Mouse (Mus musculus): ENCODE data around the gene Fbln7.

Fbln7 gene

GRCm38 (mm10) chr2:128862636-128863035 is at the start of gene Fbln7:
TSS of gene Fbln7 (plus strand) at chr2:128862981.
- no peak for DNase-seq

- DNase-seq = no peak
These were observed 46.5 kb upstream of the Fbln7 start for GRCm38 (mm10) chr2:128816311-128816710.

- no peak for DNase-seq
These were observed 45.9 kb upstream of the Fbln7 start for GRCm38 (mm10) chr2:128816916-128817315.

- DNase-seq = no peak
These were observed 45.4 kb upstream of the Fbln7 start for GRCm38 (mm10) chr2:128817387-128817785.

GRCm38 (mm10) chr2:128817786-128818681 is 44.7 kb upstream of the Fbln7 start, which contains the start of gene Tmem87b:
TSS of gene Tmem87b (plus strand) at chr2:128818118.
- DNase-seq = peak; percentile 94

- peak; percentile 26 for DNase-seq
These were observed 43.7 kb upstream of the Fbln7 start for GRCm38 (mm10) chr2:128818956-128819643.

GRCm38 (mm10) chr2:128820631-128821030 is 42.1 kb upstream of the Fbln7 start:
- DNase-seq = no peak

GRCm38 (mm10) chr2:128823893-128824292 is 38.9 kb upstream of the Fbln7 start:
- DNase-seq = no peak

GRCm38 (mm10) chr2:128827787-128828186 is 35.0 kb upstream of the Fbln7 start:
- no peak for DNase-seq

GRCm38 (mm10) chr2:128832611-128833010 is 30.2 kb upstream of the Fbln7 start:
- no peak for DNase-seq

GRCm38 (mm10) chr2:128833035-128833434 is 29.7 kb upstream of the Fbln7 start:
- DNase-seq = no peak

GRCm38 (mm10) chr2:128833435-128833834 is 29.3 kb upstream of the Fbln7 start:
- no peak for DNase-seq

GRCm38 (mm10) chr2:128837531-128837930 is 25.2 kb upstream of the Fbln7 start:
- DNase-seq = no peak

- no peak for DNase-seq
These were observed 24.2 kb upstream of the Fbln7 start for GRCm38 (mm10) chr2:128838611-128839010.

- DNase-seq = no peak
These were observed 23.3 kb upstream of the Fbln7 start for GRCm38 (mm10) chr2:128839501-128839900.

GRCm38 (mm10) chr2:128842437-128842836 is 20.3 kb upstream of the Fbln7 start:
- DNase-seq = no peak

- DNase-seq = no peak
These were observed 12.7 kb upstream of the Fbln7 start for GRCm38 (mm10) chr2:128850036-128850435.

- no peak for DNase-seq
These were observed 6.1 kb upstream of the Fbln7 start for GRCm38 (mm10) chr2:128856673-128857072.

- DNase-seq = no peak
These were observed 3.8 kb upstream of the Fbln7 start for GRCm38 (mm10) chr2:128858962-128859361.

- DNase-seq = no peak
These were observed 2.9 kb upstream of the Fbln7 start for GRCm38 (mm10) chr2:128859861-128860260.

GRCm38 (mm10) chr2:128863777-128864331 is 1.1 kb downstream of the Fbln7 start:
- DNase-seq = peak; percentile 61

GRCm38 (mm10) chr2:128865061-128865460 is 2.3 kb downstream of the Fbln7 start:
- DNase-seq = no peak

GRCm38 (mm10) chr2:128871656-128872055 is 8.9 kb downstream of the Fbln7 start:
- DNase-seq = no peak

- no peak for DNase-seq
These were observed 9.5 kb downstream of the Fbln7 start for GRCm38 (mm10) chr2:128872256-128872655.

Measured in kidney, adult 11 months (tissue).